Mouse (Mus musculus): Measurements from ENCODE around the gene Ubxn11. TPM values are rescaled to one million over a fixed set of nuclear protein-coding genes. Genes with fewer than 3 reads are reported as not detected.

Ubxn11 gene
- polyA plus RNA-seq, 1 experiment from 2014 or later = 0.88 TPM

GRCm38 (mm10) chr4:134087412-134087811 lies 15.0 kb upstream of the Ubxn11 start:
- Histone ChIP-seq H3K9ac (replicated peaks) (no peak overlapping the region), H3K27ac (ENCODE audit: low read depth) (no peak overlapping the region), H3K9me3 (ENCODE audit: low read length) (0 out of 2 replicates have a peak, but pooled peaks cover 4% of the 10 kb centered on the region), H3K36me3 (replicated peaks; ENCODE audit: insufficient read depth, low read length) (no peaks in the 10 kb centered on the region), H3K27me3 (ENCODE audit: insufficient read depth, low read length) (no peaks in the 10 kb centered on the region), H3K4me2 (ENCODE audit: low read depth, low read length) (no peak overlapping the region), H3K4me3 (ENCODE audit: low read depth, low read length) (no peak overlapping the region), H3K4me1 (ENCODE audit: insufficient read depth) (peaks cover under 1% of the 10 kb centered on the region)
- no peak for TF ChIP-seq EP300 (IDR thresholded peaks at IDR 0.05; ENCODE audit: low read depth)
- TF ChIP-seq CTCF (IDR thresholded peaks at IDR 0.05; ENCODE audit: low read depth) = peak; percentile 91
- DNase-seq (peak; percentile 70), ATAC-seq (peak; percentile 64)
- WGBS (ENCODE audit: insufficient replicate concordance) = 19% methylated on average over 7 of the region's 7 CpGs

GRCm38 (mm10) chr4:134089029-134089428 lies 13.3 kb upstream of the Ubxn11 start:
- Histone ChIP-seq H3K4me2 (ENCODE audit: low read depth, low read length) (no peak overlapping the region), H3K4me3 (ENCODE audit: low read depth, low read length) (no peak overlapping the region), H3K4me1 (ENCODE audit: insufficient read depth) (no peaks in the 10 kb centered on the region), H3K27me3 (ENCODE audit: insufficient read depth, low read length) (no peaks in the 10 kb centered on the region), H3K9ac (replicated peaks) (no peak overlapping the region), H3K36me3 (replicated peaks; ENCODE audit: insufficient read depth, low read length) (no peaks in the 10 kb centered on the region), H3K9me3 (ENCODE audit: low read length) (0 out of 2 replicates have a peak, but pooled peaks cover 4% of the 10 kb centered on the region), H3K27ac (ENCODE audit: low read depth) (no peak overlapping the region)
- ATAC-seq (peak; percentile 76), DNase-seq (no peak)
- WGBS (ENCODE audit: insufficient replicate concordance) = 65% methylated on average over 9 of the region's 9 CpGs
- no peak for TF ChIP-seq CTCF (IDR thresholded peaks at IDR 0.05; ENCODE audit: low read depth)
- no peak for TF ChIP-seq EP300 (IDR thresholded peaks at IDR 0.05; ENCODE audit: low read depth)

DNA sequence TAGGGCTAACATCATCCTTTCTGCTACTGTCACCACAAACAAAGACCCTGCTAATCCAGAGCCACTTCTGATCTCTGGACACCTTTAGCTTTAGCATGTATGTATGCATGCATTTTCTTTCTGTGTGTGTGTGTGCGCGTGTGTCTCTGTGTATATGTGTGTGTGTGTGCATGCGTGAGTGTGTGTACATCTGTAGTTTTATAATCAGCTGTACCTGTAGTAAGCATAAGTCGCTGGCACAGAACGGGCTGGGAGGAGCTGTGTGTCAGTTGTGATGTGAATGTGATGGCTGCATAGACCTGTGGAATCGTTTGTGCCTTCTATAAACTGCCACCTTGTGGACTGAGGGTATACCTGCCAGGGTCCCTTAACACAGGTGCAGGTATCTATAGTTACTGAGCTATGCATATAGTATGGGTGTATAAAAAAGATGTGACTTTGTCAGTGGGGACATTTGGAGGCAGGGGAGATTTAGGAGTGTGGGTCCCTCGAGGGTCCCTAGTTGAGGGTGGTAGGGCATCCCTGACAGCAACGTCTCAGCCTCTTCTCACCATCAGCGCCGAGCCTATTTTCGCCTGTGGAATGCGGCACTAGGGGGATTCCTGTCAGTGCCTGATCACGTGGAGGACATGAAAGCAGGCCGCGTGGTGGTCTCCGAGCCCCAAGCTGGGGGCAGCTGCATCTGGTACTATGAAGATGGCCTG lies 11.7 kb upstream of the Ubxn11 start:
- no peak overlapping the region for H3K4me2 ChIP-seq (ENCODE audit: low read depth, low read length)
- no peaks in the 10 kb centered on the region for H3K9me3 ChIP-seq (ENCODE audit: low read length)
- DNase-seq = no peak
- H3K4me1 ChIP-seq (ENCODE audit: insufficient read depth) = 0 out of 2 replicates have a peak, but pooled peaks cover 4% of the 10 kb centered on the region
- no peak for ATAC-seq
- H3K9ac ChIP-seq (replicated peaks) = no peak overlapping the region
- H3K4me3 ChIP-seq (ENCODE audit: low read depth, low read length) = no peak overlapping the region
- 80% methylated on average over 16 of the region's 16 CpGs for WGBS (ENCODE audit: insufficient replicate concordance)
- no peak for TF ChIP-seq EP300 (IDR thresholded peaks at IDR 0.05; ENCODE audit: low read depth)
- TF ChIP-seq CTCF (IDR thresholded peaks at IDR 0.05; ENCODE audit: low read depth) = no peak
- no peaks in the 10 kb centered on the region for H3K27me3 ChIP-seq (ENCODE audit: insufficient read depth, low read length)
- H3K36me3 ChIP-seq (replicated peaks; ENCODE audit: insufficient read depth, low read length) = no peaks in the 10 kb centered on the region
- H3K27ac ChIP-seq (ENCODE audit: low read depth) = no peak overlapping the region

DNA sequence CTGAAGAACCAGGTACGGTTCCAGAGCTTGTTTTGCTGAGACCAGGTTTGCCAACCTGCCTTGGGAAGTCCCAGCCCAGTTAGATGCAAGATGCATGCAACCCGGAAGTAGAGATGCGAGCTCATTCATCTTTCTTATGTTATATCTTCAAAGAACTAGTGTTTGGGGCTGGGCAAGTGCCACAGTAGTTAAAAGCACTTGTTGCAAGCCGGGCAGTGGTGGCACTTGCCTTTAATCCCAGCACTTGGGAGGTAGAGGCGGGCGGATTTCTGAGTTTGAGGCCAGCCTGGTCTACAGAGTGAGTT lies 11.2 kb upstream of the Ubxn11 start:
- no peaks in the 10 kb centered on the region for H3K9me3 ChIP-seq (ENCODE audit: low read length)
- no peak for ATAC-seq
- WGBS (ENCODE audit: insufficient replicate concordance) = 73% methylated on average over 6 of the region's 6 CpGs

DNA sequence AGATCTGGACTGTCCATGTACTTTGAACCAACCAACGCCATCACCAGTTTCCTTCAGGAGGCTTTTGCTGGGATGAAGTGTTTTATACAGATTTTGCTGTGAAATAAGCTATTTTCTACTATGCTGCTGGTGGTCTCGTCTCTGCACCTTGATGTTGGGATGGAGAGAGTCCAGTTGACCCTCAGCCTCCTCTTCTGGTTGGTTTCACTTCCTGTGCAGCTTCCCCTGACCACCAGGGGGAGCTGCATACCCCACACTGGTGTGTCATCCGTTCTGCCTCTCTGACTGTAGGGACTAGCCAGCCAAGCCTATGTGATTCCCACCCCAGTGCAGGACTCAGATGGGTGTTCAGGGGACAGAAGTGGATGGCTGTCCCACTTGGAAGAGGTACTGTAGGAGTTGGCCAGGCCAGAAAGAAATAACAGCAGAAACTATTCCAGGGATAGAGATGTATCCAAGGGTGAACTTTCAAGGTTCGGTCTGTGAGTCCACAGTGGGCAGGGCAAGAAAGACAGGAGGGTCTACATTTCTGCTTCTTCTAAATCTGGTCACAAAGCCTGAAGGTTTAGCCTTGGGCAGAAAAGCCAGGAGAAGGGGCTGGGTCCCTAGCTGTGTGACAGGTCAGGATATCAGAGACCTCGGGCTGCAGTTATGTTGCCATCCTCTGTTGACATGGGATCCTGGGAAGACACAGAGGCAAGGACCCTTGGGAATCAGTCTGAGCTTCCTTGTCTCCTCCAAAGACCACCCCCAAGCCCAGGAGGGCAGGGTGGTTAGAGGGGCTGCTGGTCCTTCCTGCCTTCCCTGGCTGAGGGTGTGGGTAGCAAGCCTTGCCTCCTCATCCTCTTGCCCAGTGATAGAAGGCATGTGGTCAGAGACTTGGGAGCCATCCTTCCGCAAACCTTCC lies 9.7 kb upstream of the Ubxn11 start:
- DNase-seq (peak; percentile 80), ATAC-seq (no peak)
- TF ChIP-seq EP300 (IDR thresholded peaks at IDR 0.05; ENCODE audit: low read depth) = no peak
- peak; percentile 96 for TF ChIP-seq CTCF (IDR thresholded peaks at IDR 0.05; ENCODE audit: low read depth)
- whole genome bisulfite sequencing (ENCODE audit: insufficient replicate concordance) = 62% methylated on average over 6 of the region's 6 CpGs
- Histone ChIP-seq H3K4me1 (ENCODE audit: insufficient read depth) (peaks cover 9% of the 10 kb centered on the region), H3K9ac (replicated peaks) (no peak overlapping the region), H3K27ac (ENCODE audit: low read depth) (no peak overlapping the region), H3K9me3 (ENCODE audit: low read length) (no peaks in the 10 kb centered on the region), H3K4me2 (ENCODE audit: low read depth, low read length) (peak overlapping the region; percentile 59), H3K36me3 (replicated peaks; ENCODE audit: insufficient read depth, low read length) (no peaks in the 10 kb centered on the region), H3K4me3 (ENCODE audit: low read depth, low read length) (peak overlapping the region; percentile 43), H3K27me3 (ENCODE audit: insufficient read depth, low read length) (no peaks in the 10 kb centered on the region)

More for the DNA sequence above, 11.2 kb upstream of the Ubxn11 start:
- Histone ChIP-seq H3K36me3 (replicated peaks; ENCODE audit: insufficient read depth, low read length) (no peaks in the 10 kb centered on the region), H3K27ac (ENCODE audit: low read depth) (no peak overlapping the region), H3K27me3 (ENCODE audit: insufficient read depth, low read length) (no peaks in the 10 kb centered on the region), H3K9ac (replicated peaks) (no peak overlapping the region), H3K4me1 (ENCODE audit: insufficient read depth) (0 out of 2 replicates have a peak, but pooled peaks cover 4% of the 10 kb centered on the region), H3K4me2 (ENCODE audit: low read depth, low read length) (no peak overlapping the region), H3K4me3 (ENCODE audit: low read depth, low read length) (no peak overlapping the region)
- TF ChIP-seq EP300 (IDR thresholded peaks at IDR 0.05; ENCODE audit: low read depth) = no peak
- no peak for TF ChIP-seq CTCF (IDR thresholded peaks at IDR 0.05; ENCODE audit: low read depth)
- DNase-seq = no peak

DNA sequence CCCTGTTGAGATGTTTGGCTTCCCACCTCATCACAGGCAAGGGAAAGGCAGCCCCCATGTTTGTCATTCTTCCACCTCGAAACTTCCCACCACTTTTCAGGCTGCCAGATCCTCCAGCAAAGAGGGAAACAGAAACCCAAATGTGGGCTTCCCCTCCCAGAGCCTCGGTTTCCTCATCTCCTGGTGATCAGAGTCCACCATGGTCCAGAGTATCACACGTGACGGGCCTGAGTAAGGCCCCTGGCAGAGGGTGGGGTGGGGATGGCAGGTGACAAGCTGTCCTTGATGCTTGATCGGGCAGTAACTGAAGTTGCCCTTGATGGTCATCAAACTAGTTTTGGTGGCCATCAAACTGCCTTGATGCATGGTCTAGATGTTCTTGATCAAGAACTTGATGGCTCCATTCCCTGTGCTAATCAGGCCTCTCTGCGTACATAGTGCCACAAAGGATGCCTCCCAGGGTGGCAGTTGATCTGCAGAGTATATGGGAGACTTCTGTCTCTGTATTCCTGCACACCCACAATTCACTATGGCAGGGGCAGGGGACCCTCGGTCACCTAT lies 8.3 kb upstream of the Ubxn11 start:
- no peak for ATAC-seq
- H3K4me3 ChIP-seq (ENCODE audit: low read depth, low read length) = peak overlapping the region; percentile 43
- 61% methylated on average over 7 of the region's 7 CpGs for WGBS (ENCODE audit: insufficient replicate concordance)
- DNase-seq = no peak
- H3K27ac ChIP-seq (ENCODE audit: low read depth) = peak overlapping the region; percentile 55
- TF ChIP-seq CTCF (IDR thresholded peaks at IDR 0.05; ENCODE audit: low read depth) = no peak
- TF ChIP-seq EP300 (IDR thresholded peaks at IDR 0.05; ENCODE audit: low read depth) = no peak
- H3K9me3 ChIP-seq (ENCODE audit: low read length) = no peaks in the 10 kb centered on the region
- H3K4me2 ChIP-seq (ENCODE audit: low read depth, low read length) = peak overlapping the region; percentile 59
- H3K9ac ChIP-seq (replicated peaks) = peak overlapping the region; percentile 30; the same call in 1 of the 2 replicates
- H3K27me3 ChIP-seq (ENCODE audit: insufficient read depth, low read length) = no peaks in the 10 kb centered on the region
- peaks cover 10% of the 10 kb centered on the region for H3K4me1 ChIP-seq (ENCODE audit: insufficient read depth)
- H3K36me3 ChIP-seq (replicated peaks; ENCODE audit: insufficient read depth, low read length) = no peaks in the 10 kb centered on the region
